Mouse (Mus musculus) MEL (cell line): ENCODE measurements around the gene Srrm2.

Experiments used
- CHD1 ChIP-seq: IDR thresholded peaks from 2 replicates; pipeline ENCODE4 v1.6.1; 2012; ENCODE audit warnings: low read depth, mild to moderate bottlenecking, inconsistent platforms, low read length, improper control_type of control experiment
- CTCF ChIP-seq, 3 experiments: IDR thresholded peaks in 2 of 3; conservative IDR thresholded peaks in 1 of 3; 2 replicates each; pipeline ENCODE4 v1.5.1; 2011 to 2012; ENCODE audit warnings: low read length in 3 of 3, low read depth in 2 of 3, mild to moderate bottlenecking in 2 of 3, improper control_type of control experiment in 1 of 3, inconsistent platforms in 1 of 3, mixed read lengths in 1 of 3, moderate library complexity in 1 of 3; ENCODE audit not compliant: control insufficient read depth in 1 of 3, insufficient read depth in 1 of 3, poor library complexity in 1 of 3, severe bottlenecking in 1 of 3
- E2F4 ChIP-seq: IDR thresholded peaks from 2 replicates; pipeline ENCODE4 v1.6.1; 2011; ENCODE audit warnings: low read depth, low read length, improper control_type of control experiment, borderline replicate concordance
- EP300 ChIP-seq, 2 experiments: IDR thresholded peaks; 2 replicates each; pipeline ENCODE4 v1.6.1; 2011; ENCODE audit warnings: improper control_type of control experiment in 2 of 2, low read length in 2 of 2, low read depth in 1 of 2, mild to moderate bottlenecking in 1 of 2
- HCFC1 ChIP-seq: IDR thresholded peaks from 2 replicates; pipeline ENCODE4 v1.6.1; 2012; ENCODE audit warnings: low read depth, mild to moderate bottlenecking, inconsistent platforms, low read length, improper control_type of control experiment, moderate library complexity
- MYC ChIP-seq: IDR thresholded peaks from 2 replicates; pipeline ENCODE4 v1.6.1; 2011; ENCODE audit warnings: low read depth, mild to moderate bottlenecking, low read length, improper control_type of control experiment, moderate library complexity
- POLR2A ChIP-seq, 2 experiments: IDR thresholded peaks; 2 replicates each; pipeline ENCODE4 v1.6.1; 2011 to 2012; ENCODE audit warnings: low read length in 2 of 2, mild to moderate bottlenecking in 2 of 2, control low read depth in 1 of 2, improper control_type of control experiment in 1 of 2, low read depth in 1 of 2, moderate library complexity in 1 of 2; ENCODE audit not compliant: control insufficient read depth in 1 of 2, insufficient read depth in 1 of 2, poor library complexity in 1 of 2
- POLR2AphosphoS5 ChIP-seq: IDR thresholded peaks from 2 replicates; pipeline ENCODE4 v1.6.1; 2012; ENCODE audit warnings: low read depth, borderline replicate concordance, mild to moderate bottlenecking, inconsistent platforms, low read length, moderate library complexity, mixed read lengths
- SMC3 ChIP-seq: IDR thresholded peaks from 2 replicates; pipeline ENCODE4 v1.6.1; 2011; ENCODE audit warnings: low read depth, low read length, improper control_type of control experiment
- USF1 ChIP-seq: IDR thresholded peaks from 2 replicates; pipeline ENCODE4 v1.6.1; 2014; ENCODE audit warnings: low read depth, mild to moderate bottlenecking, inconsistent platforms, low read length, improper control_type of control experiment, moderate library complexity
- ZMIZ1 ChIP-seq: IDR thresholded peaks from 2 replicates; pipeline ENCODE4 v1.6.1; 2012; ENCODE audit warnings: low read depth, mild to moderate bottlenecking, inconsistent platforms, low read length, improper control_type of control experiment, moderate library complexity

GRCm38 (mm10) chr17:23770896-23771283 lies 19.4 kb upstream of the Srrm2 start:
- no peak for TF ChIP-seq POLR2A (IDR thresholded peaks at IDR 0.05; ENCODE audit: control insufficient read depth in 1 of 2, insufficient read depth in 1 of 2, low read depth in 1 of 2, low read length in 2 of 2, poor library complexity in 1 of 2)
- TF ChIP-seq MYC: no peak
- TF ChIP-seq E2F4: no peak
- no peak for TF ChIP-seq CHD1
- no peak for TF ChIP-seq SMC3
- no peak for TF ChIP-seq HCFC1
- no peak for TF ChIP-seq CTCF (IDR thresholded peaks at IDR 0.05 in 2 of 3, conservative IDR thresholded peaks at IDR 0.05 in 1 of 3; ENCODE audit: control insufficient read depth in 1 of 3, insufficient read depth in 1 of 3, low read depth in 2 of 3, low read length in 3 of 3, poor library complexity in 1 of 3, severe bottlenecking in 1 of 3)
- TF ChIP-seq EP300 (IDR thresholded peaks at IDR 0.05; ENCODE audit: low read depth in 1 of 2, low read length in 2 of 2): no peak
- no peak for TF ChIP-seq USF1
- TF ChIP-seq POLR2AphosphoS5: no peak
- TF ChIP-seq ZMIZ1: no peak
